Mouse (Mus musculus): Measurements from ENCODE around the gene Bloc1s2.

The Bloc1s2 gene

DNA sequence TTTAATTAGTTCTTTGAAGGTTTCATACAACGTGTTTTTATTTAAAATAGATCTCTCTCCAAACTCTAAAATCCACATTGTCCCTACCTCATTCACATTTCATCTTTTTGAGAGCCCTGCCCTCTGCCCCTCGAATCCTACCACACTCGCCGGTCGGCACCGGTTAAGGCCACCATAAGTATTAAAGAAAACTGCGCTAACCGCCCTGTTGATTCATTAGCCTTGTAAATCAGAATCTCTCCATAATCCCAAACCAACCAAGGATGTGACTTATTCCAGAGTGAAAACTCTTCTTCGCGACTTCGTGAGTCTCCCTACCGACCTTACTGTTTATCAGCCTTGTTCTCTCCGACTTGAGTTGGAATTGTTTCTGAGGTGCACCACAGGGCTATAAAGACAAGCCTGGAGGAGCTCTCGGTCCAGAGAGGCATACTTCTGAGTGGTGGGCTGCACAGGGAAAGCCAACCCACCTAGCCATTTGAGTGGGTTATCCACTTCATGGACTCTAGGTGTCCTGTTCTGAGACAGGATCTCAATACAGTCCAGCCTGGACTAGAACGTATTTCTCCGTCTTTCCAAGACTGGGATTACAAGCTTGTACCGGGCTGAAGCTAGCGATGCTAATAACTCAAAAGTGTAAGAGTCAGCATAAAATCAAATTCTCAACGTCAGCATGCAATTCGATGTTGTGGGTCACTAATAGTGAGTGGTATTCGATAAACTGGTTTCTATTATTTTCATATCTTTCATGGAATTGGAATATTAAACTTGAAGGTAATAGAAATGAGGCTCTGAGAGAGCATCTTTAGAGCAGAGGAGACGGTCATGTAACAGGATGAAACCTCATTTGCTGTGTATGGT is 38.4 kb downstream of the Bloc1s2 start:
- Histone ChIP-seq H3K27me3 (ENCODE audit: control insufficient read depth, insufficient read depth, low read length, poor library complexity, severe bottlenecking) (no peaks in the 10 kb centered on the region), H3K36me3 (ENCODE audit: control insufficient read depth, insufficient read depth, low read length, poor library complexity, severe bottlenecking) (peaks cover 5% of the 10 kb centered on the region)
- no peak for DNase-seq (ENCODE audit: low read depth, low spot score)

DNA sequence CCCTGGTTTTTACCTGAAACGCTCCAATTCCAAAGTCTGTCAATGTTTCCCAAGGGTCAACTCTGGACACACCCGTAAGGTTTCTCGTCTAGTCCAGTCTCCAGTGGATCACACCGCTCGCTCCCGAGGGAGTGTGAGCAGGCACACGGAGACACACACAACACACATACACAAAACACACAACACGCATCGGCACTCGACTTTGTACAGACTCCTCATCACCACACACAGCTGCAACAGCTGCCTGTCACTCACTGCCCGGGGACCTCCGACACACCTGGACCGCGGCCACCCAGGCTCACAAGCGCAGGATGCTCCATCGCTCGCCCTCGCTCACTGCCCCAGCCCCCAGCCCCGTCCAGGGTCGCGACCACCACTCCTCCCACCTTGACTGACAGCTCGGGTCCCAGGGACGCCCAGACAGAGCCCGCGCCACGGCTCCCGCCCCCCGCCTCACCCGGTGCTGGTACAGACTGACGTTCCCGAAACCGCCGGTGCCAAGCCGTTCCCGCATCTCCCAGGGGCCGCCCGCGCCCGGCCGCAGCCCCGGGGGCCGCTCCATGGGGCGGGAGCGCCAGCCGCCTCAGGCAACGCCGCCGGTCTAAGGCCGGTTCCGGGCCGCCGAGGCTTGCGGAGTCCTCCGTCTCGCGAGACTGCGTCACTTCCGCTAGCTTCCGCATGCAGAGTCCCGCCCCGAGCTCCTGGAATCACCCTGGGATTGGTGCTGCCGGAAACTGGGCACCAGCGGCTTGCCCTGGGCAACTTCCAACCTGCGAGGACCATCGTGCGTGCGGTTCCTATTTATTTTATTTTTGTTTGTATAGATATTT is 39.2 kb downstream of the Bloc1s2 start, which contains the start of gene Chuk:
Gene Chuk (minus strand): TSS at position 650 of the 830 bp plus-strand sequence.
- no peaks in the 10 kb centered on the region for H3K27me3 ChIP-seq (ENCODE audit: control insufficient read depth, insufficient read depth, low read length, poor library complexity, severe bottlenecking)
- peak; percentile 94 for DNase-seq (ENCODE audit: low read depth, low spot score)
- H3K36me3 ChIP-seq (ENCODE audit: control insufficient read depth, insufficient read depth, low read length, poor library complexity, severe bottlenecking) = peaks cover 4% of the 10 kb centered on the region

GRCm38 (mm10) chr19:44104393-44104792 is 41.9 kb downstream of the Bloc1s2 start:
- Histone ChIP-seq H3K27me3 (ENCODE audit: control insufficient read depth, insufficient read depth, low read length, poor library complexity, severe bottlenecking) (no peaks in the 10 kb centered on the region), H3K36me3 (ENCODE audit: control insufficient read depth, insufficient read depth, low read length, poor library complexity, severe bottlenecking) (peaks cover 4% of the 10 kb centered on the region)
- no peak for DNase-seq (ENCODE audit: low read depth, low spot score)

DNA sequence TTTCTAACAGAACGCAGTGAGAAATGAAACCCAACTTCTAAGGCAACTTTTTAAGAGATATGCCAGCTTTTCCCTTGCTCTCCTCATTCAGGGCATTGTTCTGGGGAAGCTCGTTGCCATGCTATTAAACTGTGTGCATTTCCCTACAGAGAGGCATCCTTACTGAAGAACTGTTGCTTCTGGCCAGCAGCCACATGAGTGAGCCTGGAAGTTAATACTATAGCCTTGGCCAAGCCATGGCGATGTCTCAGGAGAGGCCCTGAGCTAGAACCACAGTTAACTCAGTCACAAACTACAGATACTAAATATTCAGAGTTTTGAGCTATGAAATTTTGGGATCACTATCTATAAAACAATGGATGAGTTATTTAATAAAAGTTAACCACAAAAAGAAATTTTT is 43.2 kb downstream of the Bloc1s2 start:
- H3K36me3 ChIP-seq (ENCODE audit: control insufficient read depth, insufficient read depth, low read length, poor library complexity, severe bottlenecking) = peaks cover 4% of the 10 kb centered on the region
- H3K27me3 ChIP-seq (ENCODE audit: control insufficient read depth, insufficient read depth, low read length, poor library complexity, severe bottlenecking) = no peaks in the 10 kb centered on the region
- DNase-seq (ENCODE audit: low read depth, low spot score) = no peak

DNA sequence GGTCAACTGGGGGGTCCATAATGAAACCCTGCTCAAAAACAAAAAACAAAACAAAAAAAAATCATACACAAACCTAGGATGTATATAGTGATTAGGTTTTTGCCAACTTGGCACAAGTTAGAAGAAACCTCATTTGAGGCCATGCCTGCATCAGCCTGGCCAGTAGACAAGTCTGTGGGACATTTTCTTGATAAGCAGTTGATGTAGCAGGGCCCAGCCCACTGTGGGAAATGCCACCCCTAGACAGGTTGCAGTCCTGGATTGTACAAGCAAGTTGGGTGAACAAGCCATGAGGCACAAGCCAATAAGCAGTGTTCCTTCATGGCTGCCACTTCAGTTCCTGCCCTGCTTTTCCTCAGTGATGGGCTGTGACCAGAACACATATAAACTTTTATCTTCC is 45.4 kb downstream of the Bloc1s2 start:
- DNase-seq (ENCODE audit: low read depth, low spot score) = no peak
- Histone ChIP-seq H3K36me3 (ENCODE audit: control insufficient read depth, insufficient read depth, low read length, poor library complexity, severe bottlenecking) (peaks cover 14% of the 10 kb centered on the region), H3K27me3 (ENCODE audit: control insufficient read depth, insufficient read depth, low read length, poor library complexity, severe bottlenecking) (no peaks in the 10 kb centered on the region)

All from splenic B cell, adult 2 months (primary cell).